Mouse (Mus musculus): ENCODE results near the gene Iqsec1. TPM values are rescaled to one million over a fixed set of nuclear protein-coding genes. Genes with fewer than 3 reads are reported as not detected.

Gene Iqsec1
- polyA plus RNA-seq, 1 experiment from 2014 or later, result 14.6 TPM

DNA sequence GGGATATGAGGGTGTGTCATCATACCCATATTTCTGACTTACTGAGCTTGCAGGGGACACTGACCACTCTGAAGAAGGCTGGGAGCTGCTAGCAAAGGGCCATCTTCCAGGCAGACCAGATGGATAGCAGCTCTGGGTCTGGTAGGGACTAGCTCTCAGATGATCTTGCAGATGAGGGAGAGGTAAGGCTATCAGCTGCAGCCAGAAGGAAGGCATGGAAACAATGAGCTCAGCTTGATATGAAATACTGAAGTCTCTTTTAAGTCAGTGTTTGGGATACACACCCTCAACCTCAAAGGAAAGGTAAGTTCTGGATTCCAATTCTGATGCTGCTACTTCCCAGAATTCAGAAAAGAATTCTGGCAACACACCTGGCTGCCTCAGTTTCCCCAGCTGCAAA, 239.5 kb downstream of the Iqsec1 start:
- no peak overlapping the region for H3K27ac ChIP-seq (ENCODE audit: low read depth, low read length)
- no peaks in the 10 kb centered on the region for H3K36me3 ChIP-seq (ENCODE audit: control insufficient read depth, insufficient read depth, low read length)
- H3K4me2 ChIP-seq, result no peak overlapping the region
- no peak overlapping the region for H3K9ac ChIP-seq (ENCODE audit: low read length)
- no peaks in the 10 kb centered on the region for H3K27me3 ChIP-seq (ENCODE audit: control insufficient read depth, insufficient read depth, low read length)
- no peaks in the 10 kb centered on the region for H3K9me3 ChIP-seq (ENCODE audit: control insufficient read depth, low read length)
- no peaks in the 10 kb centered on the region for H3K4me1 ChIP-seq (ENCODE audit: control insufficient read depth, insufficient read depth, low read length)
- ATAC-seq (ENCODE audit: low FRiP score), result no peak
- no peak for DNase-seq (ENCODE audit: low spot score, missing footprints)
- H3K4me3 ChIP-seq (ENCODE audit: low read depth, low read length), result no peak overlapping the region

DNA sequence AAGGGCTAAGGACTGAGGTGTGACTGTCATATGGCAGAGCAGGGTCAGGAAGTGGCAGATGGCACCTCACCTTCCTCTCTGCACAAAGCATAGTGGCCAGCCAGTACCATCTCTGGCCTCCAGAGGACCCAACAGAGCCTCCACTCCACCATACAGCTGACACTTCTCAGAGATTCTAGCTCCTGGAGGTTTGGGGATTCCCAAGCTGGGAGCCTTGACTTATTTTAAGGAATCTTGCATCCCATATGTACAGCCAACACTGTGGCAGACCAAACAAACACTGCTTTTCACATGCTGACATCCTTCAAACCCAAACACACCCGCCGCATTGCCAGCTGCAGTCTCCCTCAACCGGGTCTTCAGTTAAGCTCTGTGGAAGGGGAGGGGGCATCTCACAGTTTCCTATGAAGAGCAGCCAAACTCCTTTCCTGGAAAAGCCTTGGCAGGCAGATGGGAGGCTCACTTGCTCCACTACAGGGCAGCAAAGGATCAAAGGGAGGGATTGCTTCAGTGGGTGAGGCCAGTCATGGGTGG, 242.1 kb downstream of the Iqsec1 start:
- WGBS, result 75% methylated on average over 3 of the region's 3 CpGs
- no peak for ATAC-seq (ENCODE audit: low FRiP score)
- Histone ChIP-seq H3K9me3 (ENCODE audit: control insufficient read depth, low read length) (no peaks in the 10 kb centered on the region), H3K27me3 (ENCODE audit: control insufficient read depth, insufficient read depth, low read length) (no peaks in the 10 kb centered on the region), H3K27ac (ENCODE audit: low read depth, low read length) (no peak overlapping the region), H3K36me3 (ENCODE audit: control insufficient read depth, insufficient read depth, low read length) (no peaks in the 10 kb centered on the region), H3K9ac (ENCODE audit: low read length) (no peak overlapping the region; the same call in 1 of the 2 replicates), H3K4me3 (ENCODE audit: low read depth, low read length) (no peak overlapping the region), H3K4me1 (ENCODE audit: control insufficient read depth, insufficient read depth, low read length) (no peaks in the 10 kb centered on the region), H3K4me2 (no peak overlapping the region)
- no peak for DNase-seq (ENCODE audit: low spot score, missing footprints)

GRCm38 (mm10) chr6:90745401-90746198, 242.9 kb downstream of the Iqsec1 start:
- no peak overlapping the region for H3K4me2 ChIP-seq
- no peaks in the 10 kb centered on the region for H3K36me3 ChIP-seq (ENCODE audit: control insufficient read depth, insufficient read depth, low read length)
- no peak for DNase-seq (ENCODE audit: low spot score, missing footprints)
- H3K27ac ChIP-seq (ENCODE audit: low read depth, low read length), result no peak overlapping the region
- H3K9me3 ChIP-seq (ENCODE audit: control insufficient read depth, low read length), result no peaks in the 10 kb centered on the region
- no peaks in the 10 kb centered on the region for H3K27me3 ChIP-seq (ENCODE audit: control insufficient read depth, insufficient read depth, low read length)
- H3K9ac ChIP-seq (ENCODE audit: low read length), result no peak overlapping the region; the same call in 1 of the 2 replicates
- H3K4me1 ChIP-seq (ENCODE audit: control insufficient read depth, insufficient read depth, low read length), result peaks cover 4% of the 10 kb centered on the region; the same call in 1 of the 2 replicates
- WGBS, result 81% methylated on average over 3 of the region's 3 CpGs
- ATAC-seq (ENCODE audit: low FRiP score), result no peak
- H3K4me3 ChIP-seq (ENCODE audit: low read depth, low read length), result no peak overlapping the region

- Histone ChIP-seq H3K27me3 (ENCODE audit: control insufficient read depth, insufficient read depth, low read length) (no peaks in the 10 kb centered on the region), H3K9ac (ENCODE audit: low read length) (no peak overlapping the region), H3K27ac (ENCODE audit: low read depth, low read length) (no peak overlapping the region), H3K4me3 (ENCODE audit: low read depth, low read length) (no peak overlapping the region), H3K4me2 (no peak overlapping the region), H3K9me3 (ENCODE audit: control insufficient read depth, low read length) (no peaks in the 10 kb centered on the region), H3K4me1 (ENCODE audit: control insufficient read depth, insufficient read depth, low read length) (peaks cover 4% of the 10 kb centered on the region; the same call in 1 of the 2 replicates), H3K36me3 (ENCODE audit: control insufficient read depth, insufficient read depth, low read length) (no peaks in the 10 kb centered on the region)
- peak; percentile 44 for DNase-seq (ENCODE audit: low spot score, missing footprints)
- 50% methylated on average over 1 of the region's 1 CpGs for WGBS
- ATAC-seq (ENCODE audit: low FRiP score), result no peak
These were observed 246.0 kb downstream of the Iqsec1 start for GRCm38 (mm10) chr6:90742453-90742852.

- no peaks in the 10 kb centered on the region for H3K9me3 ChIP-seq (ENCODE audit: control insufficient read depth, low read length)
- no peak overlapping the region for H3K9ac ChIP-seq (ENCODE audit: low read length)
- no peaks in the 10 kb centered on the region for H3K36me3 ChIP-seq (ENCODE audit: control insufficient read depth, insufficient read depth, low read length)
- no peak for DNase-seq (ENCODE audit: low spot score, missing footprints)
- H3K27me3 ChIP-seq (ENCODE audit: control insufficient read depth, insufficient read depth, low read length), result no peaks in the 10 kb centered on the region
- no peak overlapping the region for H3K4me3 ChIP-seq (ENCODE audit: low read depth, low read length)
- WGBS, result 93% methylated on average over 5 of the region's 5 CpGs
- H3K4me2 ChIP-seq, result no peak overlapping the region
- ATAC-seq (ENCODE audit: low FRiP score), result no peak
- peaks cover 10% of the 10 kb centered on the region for H3K4me1 ChIP-seq (ENCODE audit: control insufficient read depth, insufficient read depth, low read length)
- no peak overlapping the region for H3K27ac ChIP-seq (ENCODE audit: low read depth, low read length)
These were observed 246.8 kb downstream of the Iqsec1 start for GRCm38 (mm10) chr6:90741717-90742116.

DNA sequence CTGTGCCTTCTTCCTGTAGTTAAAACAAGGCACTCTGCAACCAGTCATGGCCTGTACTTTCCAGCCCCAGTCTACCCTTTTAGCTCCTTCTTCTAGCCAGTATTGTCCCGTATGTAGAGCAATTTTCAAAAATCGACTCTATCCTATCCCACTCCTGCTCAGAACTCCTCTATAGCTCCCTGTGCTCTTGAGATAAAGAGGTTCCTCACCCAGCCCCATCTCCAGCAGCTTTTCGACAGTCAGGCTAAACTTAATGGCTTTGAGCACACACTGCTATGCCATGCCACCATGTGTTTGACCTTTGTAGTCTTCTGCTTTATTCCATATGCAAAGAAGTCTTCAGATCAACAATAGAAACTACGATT, 247.4 kb downstream of the Iqsec1 start:
- no peak for ATAC-seq (ENCODE audit: low FRiP score)

DNA sequence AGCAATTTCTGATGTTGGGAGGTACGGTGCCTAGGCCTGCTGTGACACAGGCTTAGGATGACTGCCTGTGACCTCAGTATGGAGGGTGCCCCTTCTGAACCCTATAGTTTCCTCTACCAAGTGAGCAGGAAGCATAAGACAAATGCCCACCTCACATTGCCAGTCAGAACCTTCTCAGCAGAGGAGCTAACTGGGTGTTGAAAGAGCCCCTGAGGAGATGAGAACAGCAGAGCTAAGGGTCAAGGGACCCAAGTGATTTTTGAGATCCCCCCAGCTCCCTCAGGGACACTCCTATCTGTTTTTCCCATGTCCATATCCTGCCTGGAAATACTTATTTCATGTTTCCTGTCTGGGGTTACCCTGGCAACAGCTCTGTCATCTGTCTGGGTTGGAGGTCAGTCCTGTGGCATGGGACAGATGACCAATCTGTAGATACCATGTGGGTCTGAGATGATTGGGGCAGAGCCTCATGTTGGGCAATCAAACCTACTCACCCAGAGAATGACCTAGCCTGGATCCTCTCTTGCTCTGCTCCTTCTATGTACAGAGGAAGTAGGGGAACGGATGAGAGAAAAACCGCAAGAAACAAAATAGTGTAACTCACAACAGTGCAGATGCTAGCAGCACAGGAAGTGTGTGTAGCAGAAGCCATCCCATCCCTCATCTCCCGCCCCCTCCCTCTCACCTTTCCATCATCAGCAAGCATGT, 248.0 kb downstream of the Iqsec1 start:
- H3K36me3 ChIP-seq (ENCODE audit: control insufficient read depth, insufficient read depth, low read length), result no peaks in the 10 kb centered on the region
- H3K9ac ChIP-seq (ENCODE audit: low read length), result no peak overlapping the region
- no peak overlapping the region for H3K4me3 ChIP-seq (ENCODE audit: low read depth, low read length)
- peaks cover 19% of the 10 kb centered on the region for H3K4me1 ChIP-seq (ENCODE audit: control insufficient read depth, insufficient read depth, low read length)
- 85% methylated on average over 4 of the region's 4 CpGs for WGBS
- ATAC-seq (ENCODE audit: low FRiP score), result no peak
- no peaks in the 10 kb centered on the region for H3K9me3 ChIP-seq (ENCODE audit: control insufficient read depth, low read length)
- no peak overlapping the region for H3K27ac ChIP-seq (ENCODE audit: low read depth, low read length)
- no peak overlapping the region for H3K4me2 ChIP-seq
- no peak for DNase-seq (ENCODE audit: low spot score, missing footprints)
- H3K27me3 ChIP-seq (ENCODE audit: control insufficient read depth, insufficient read depth, low read length), result no peaks in the 10 kb centered on the region; the same call in 1 of the 2 replicates

More for the DNA sequence above, 247.4 kb downstream of the Iqsec1 start:
- no peak for DNase-seq (ENCODE audit: low spot score, missing footprints)
- Histone ChIP-seq H3K4me3 (ENCODE audit: low read depth, low read length) (no peak overlapping the region), H3K9ac (ENCODE audit: low read length) (no peak overlapping the region), H3K36me3 (ENCODE audit: control insufficient read depth, insufficient read depth, low read length) (no peaks in the 10 kb centered on the region), H3K27ac (ENCODE audit: low read depth, low read length) (no peak overlapping the region), H3K4me1 (ENCODE audit: control insufficient read depth, insufficient read depth, low read length) (peaks cover 15% of the 10 kb centered on the region), H3K27me3 (ENCODE audit: control insufficient read depth, insufficient read depth, low read length) (no peaks in the 10 kb centered on the region; the same call in 1 of the 2 replicates), H3K9me3 (ENCODE audit: control insufficient read depth, low read length) (no peaks in the 10 kb centered on the region), H3K4me2 (no peak overlapping the region)
- 75% methylated on average over 4 of the region's 4 CpGs for WGBS

GRCm38 (mm10) chr6:90737376-90737775, 251.1 kb downstream of the Iqsec1 start:
- 3% methylated on average over 12 of the region's 12 CpGs for WGBS
- DNase-seq (ENCODE audit: low spot score, missing footprints) (peak; percentile 98), ATAC-seq (ENCODE audit: low FRiP score) (peak; percentile 85)
- Histone ChIP-seq H3K4me2 (peak overlapping the region; percentile 99), H3K27ac (ENCODE audit: low read depth, low read length) (no peak overlapping the region), H3K4me3 (ENCODE audit: low read depth, low read length) (peak overlapping the region; percentile 71), H3K9ac (ENCODE audit: low read length) (0 out of 2 replicates have a peak overlapping the region, but pooled peaks have one; percentile 78), H3K36me3 (ENCODE audit: control insufficient read depth, insufficient read depth, low read length) (no peaks in the 10 kb centered on the region), H3K9me3 (ENCODE audit: control insufficient read depth, low read length) (no peaks in the 10 kb centered on the region), H3K27me3 (ENCODE audit: control insufficient read depth, insufficient read depth, low read length) (no peaks in the 10 kb centered on the region; the same call in 1 of the 2 replicates), H3K4me1 (ENCODE audit: control insufficient read depth, insufficient read depth, low read length) (peaks cover 19% of the 10 kb centered on the region)
